Mouse (Mus musculus) T-helper 17 cell (primary cell): Measurements from ENCODE around the gene Krt13.

Experiments used
- in situ Hi-C, 2 experiments: fragments of 300-600 bp; cut with MboI, MseI; formaldehyde crosslinking; loops; 1 replicate in 1 of 2; 2 replicates in 1 of 2; pipeline ENCODE4 v1.15.1; 2025; ENCODE audit warnings: high pct_unique_total_duplicates in 2 of 2

Krt13 gene

GRCm38 (mm10) chr11:100112935-100113741 lies 8.2 kb downstream of the Krt13 start:
- in situ Hi-C loops = no loop called here

GRCm38 (mm10) chr11:100105576-100106122 lies 15.7 kb downstream of the Krt13 start, which contains the start of gene Krt36:
Krt36 (minus strand) TSS chr11:100105626.
- in situ Hi-C loops = no loop called here

GRCm38 (mm10) chr11:100102693-100103429 lies 18.5 kb downstream of the Krt13 start:
- in situ Hi-C loops = no loop called here

- in situ Hi-C loops = no loop called here
Observed at GRCm38 (mm10) chr11:100100391-100100790, 21.0 kb downstream of the Krt13 start.

GRCm38 (mm10) chr11:100097819-100098218 lies 23.5 kb downstream of the Krt13 start:
- in situ Hi-C loops = no loop called here

- in situ Hi-C loops = no loop called here
Observed at GRCm38 (mm10) chr11:100096141-100096540, 25.2 kb downstream of the Krt13 start, which contains the start of gene Krt35. Krt35 (minus strand) TSS chr11:100096241.

GRCm38 (mm10) chr11:100088378-100089025 lies 32.9 kb downstream of the Krt13 start:
- in situ Hi-C loops = no loop called here

GRCm38 (mm10) chr11:100087861-100088260 lies 33.5 kb downstream of the Krt13 start, which contains the start of gene Krt32:
Krt32 (minus strand) TSS chr11:100088226.
- in situ Hi-C loops = no loop called here

GRCm38 (mm10) chr11:100073873-100074272 lies 47.5 kb downstream of the Krt13 start:
- in situ Hi-C loops = no loop called here
